Mouse (Mus musculus): ENCODE measurements around the gene B2m. TPM values are rescaled to one million over a fixed set of nuclear protein-coding genes. Genes with fewer than 3 reads are reported as not detected.

Gene B2m
- polyA plus RNA-seq, 1 experiment, result 215 TPM

DNA sequence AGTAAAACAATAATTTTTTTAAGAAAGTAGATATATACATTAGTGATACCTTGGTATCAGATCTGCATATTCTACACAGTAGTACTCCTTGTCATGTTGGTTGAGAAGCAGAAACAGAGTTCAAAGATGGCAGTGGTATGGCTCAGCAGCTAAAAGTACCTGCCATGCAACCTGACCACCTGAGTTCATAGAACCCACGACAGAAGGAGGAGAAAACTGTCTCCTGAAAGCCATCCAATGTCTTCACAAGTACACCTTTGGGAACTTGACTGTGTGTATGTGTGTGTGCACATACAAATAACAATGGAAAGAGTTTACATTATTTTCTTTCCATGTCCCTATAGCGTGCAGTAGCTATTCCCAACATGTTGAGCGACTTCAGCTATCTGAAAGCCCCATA lies 2.2 kb downstream of the B2m start:
- Histone ChIP-seq H3K27me3 (ENCODE audit: control insufficient read depth, insufficient read depth, insufficient read length) (no peaks in the 10 kb centered on the region), H3K4me3 (ENCODE audit: insufficient read depth, poor library complexity, severe bottlenecking) (no peak overlapping the region), H3K79me2 (ENCODE audit: control insufficient read depth, insufficient read depth) (peaks cover 50% of the 10 kb centered on the region), H3K79me3 (ENCODE audit: low read depth) (peaks cover 38% of the 10 kb centered on the region), H3ac (ENCODE audit: control insufficient read depth, insufficient read length, low read depth) (no peak overlapping the region), H3K36me3 (ENCODE audit: control insufficient read depth, insufficient read depth) (peaks cover 48% of the 10 kb centered on the region)
- TF ChIP-seq USF1 (IDR thresholded peaks at IDR 0.05; ENCODE audit: low read depth) (no peak), MAX (IDR thresholded peaks at IDR 0.05) (no peak), MYOD1 (IDR thresholded peaks at IDR 0.05; ENCODE audit: control insufficient read depth, insufficient read length, low read depth) (no peak), CEBPB (IDR thresholded peaks at IDR 0.05; ENCODE audit: low read depth) (no peak), MYOG (IDR thresholded peaks at IDR 0.05; ENCODE audit: control insufficient read depth, extremely low read depth, insufficient read length) (no peak), CTCF (IDR thresholded peaks at IDR 0.05; ENCODE audit: control insufficient read depth, insufficient read depth, insufficient read length) (no peak), FOSL1 (IDR thresholded peaks at IDR 0.05; ENCODE audit: insufficient read depth, low read length, poor library complexity, severe bottlenecking) (no peak)

GRCm38 (mm10) chr2:122151221-122151620 lies 3.7 kb downstream of the B2m start:
- TF ChIP-seq USF1 (IDR thresholded peaks at IDR 0.05; ENCODE audit: low read depth), result no peak
- TF ChIP-seq CTCF (IDR thresholded peaks at IDR 0.05; ENCODE audit: control insufficient read depth, insufficient read depth, insufficient read length), result no peak
- TF ChIP-seq CEBPB (IDR thresholded peaks at IDR 0.05; ENCODE audit: low read depth), result no peak
- TF ChIP-seq FOSL1 (IDR thresholded peaks at IDR 0.05; ENCODE audit: insufficient read depth, low read length, poor library complexity, severe bottlenecking), result no peak
- TF ChIP-seq MYOD1 (IDR thresholded peaks at IDR 0.05; ENCODE audit: control insufficient read depth, insufficient read length, low read depth), result no peak
- TF ChIP-seq MYOG (IDR thresholded peaks at IDR 0.05; ENCODE audit: control insufficient read depth, extremely low read depth, insufficient read length), result no peak
- TF ChIP-seq MAX (IDR thresholded peaks at IDR 0.05), result no peak
- no peaks in the 10 kb centered on the region for H3K27me3 ChIP-seq (ENCODE audit: control insufficient read depth, insufficient read depth, insufficient read length)
- H3K79me2 ChIP-seq (ENCODE audit: control insufficient read depth, insufficient read depth), result peaks cover 50% of the 10 kb centered on the region
- H3ac ChIP-seq (ENCODE audit: control insufficient read depth, insufficient read length, low read depth), result no peak overlapping the region
- no peak overlapping the region for H3K4me3 ChIP-seq (ENCODE audit: insufficient read depth, poor library complexity, severe bottlenecking)
- peaks cover 54% of the 10 kb centered on the region for H3K36me3 ChIP-seq (ENCODE audit: control insufficient read depth, insufficient read depth)
- H3K79me3 ChIP-seq (ENCODE audit: low read depth), result peaks cover 38% of the 10 kb centered on the region

- no peak for TF ChIP-seq MYOD1 (IDR thresholded peaks at IDR 0.05; ENCODE audit: control insufficient read depth, insufficient read length, low read depth)
- TF ChIP-seq FOSL1 (IDR thresholded peaks at IDR 0.05; ENCODE audit: insufficient read depth, low read length, poor library complexity, severe bottlenecking), result no peak
- Histone ChIP-seq H3K79me3 (ENCODE audit: low read depth) (peaks cover 38% of the 10 kb centered on the region), H3K4me3 (ENCODE audit: insufficient read depth, poor library complexity, severe bottlenecking) (no peak overlapping the region), H3K36me3 (ENCODE audit: control insufficient read depth, insufficient read depth) (peaks cover 54% of the 10 kb centered on the region), H3K27me3 (ENCODE audit: control insufficient read depth, insufficient read depth, insufficient read length) (no peaks in the 10 kb centered on the region), H3ac (ENCODE audit: control insufficient read depth, insufficient read length, low read depth) (no peak overlapping the region), H3K79me2 (ENCODE audit: control insufficient read depth, insufficient read depth) (peaks cover 47% of the 10 kb centered on the region)
Observed at GRCm38 (mm10) chr2:122152850-122153249, 5.4 kb downstream of the B2m start.

- Histone ChIP-seq H3K79me3 (ENCODE audit: low read depth) (peaks cover 30% of the 10 kb centered on the region), H3K27me3 (ENCODE audit: control insufficient read depth, insufficient read depth, insufficient read length) (no peaks in the 10 kb centered on the region), H3K4me3 (ENCODE audit: insufficient read depth, poor library complexity, severe bottlenecking) (no peak overlapping the region), H3K36me3 (ENCODE audit: control insufficient read depth, insufficient read depth) (peaks cover 54% of the 10 kb centered on the region), H3K79me2 (ENCODE audit: control insufficient read depth, insufficient read depth) (peaks cover 37% of the 10 kb centered on the region), H3ac (ENCODE audit: control insufficient read depth, insufficient read length, low read depth) (no peak overlapping the region)
- TF ChIP-seq CTCF (IDR thresholded peaks at IDR 0.05; ENCODE audit: control insufficient read depth, insufficient read depth, insufficient read length), result no peak
- no peak for TF ChIP-seq CEBPB (IDR thresholded peaks at IDR 0.05; ENCODE audit: low read depth)
- no peak for TF ChIP-seq USF1 (IDR thresholded peaks at IDR 0.05; ENCODE audit: low read depth)
- TF ChIP-seq FOSL1 (IDR thresholded peaks at IDR 0.05; ENCODE audit: insufficient read depth, low read length, poor library complexity, severe bottlenecking), result no peak
- TF ChIP-seq MYOD1 (IDR thresholded peaks at IDR 0.05; ENCODE audit: control insufficient read depth, insufficient read length, low read depth), result no peak
- TF ChIP-seq MYOG (IDR thresholded peaks at IDR 0.05; ENCODE audit: control insufficient read depth, extremely low read depth, insufficient read length), result no peak
- TF ChIP-seq MAX (IDR thresholded peaks at IDR 0.05), result no peak
Observed at GRCm38 (mm10) chr2:122153681-122154365, 6.3 kb downstream of the B2m start.

GRCm38 (mm10) chr2:122154479-122154878 lies 7.0 kb downstream of the B2m start:
- no peaks in the 10 kb centered on the region for H3K27me3 ChIP-seq (ENCODE audit: control insufficient read depth, insufficient read depth, insufficient read length)
- H3K4me3 ChIP-seq (ENCODE audit: insufficient read depth, poor library complexity, severe bottlenecking), result no peak overlapping the region
- peaks cover 31% of the 10 kb centered on the region for H3K79me2 ChIP-seq (ENCODE audit: control insufficient read depth, insufficient read depth)
- TF ChIP-seq CTCF (IDR thresholded peaks at IDR 0.05; ENCODE audit: control insufficient read depth, insufficient read depth, insufficient read length) (no peak), FOSL1 (IDR thresholded peaks at IDR 0.05; ENCODE audit: insufficient read depth, low read length, poor library complexity, severe bottlenecking) (no peak), MYOG (IDR thresholded peaks at IDR 0.05; ENCODE audit: control insufficient read depth, extremely low read depth, insufficient read length) (no peak), MAX (IDR thresholded peaks at IDR 0.05) (no peak), MYOD1 (IDR thresholded peaks at IDR 0.05; ENCODE audit: control insufficient read depth, insufficient read length, low read depth) (no peak), CEBPB (IDR thresholded peaks at IDR 0.05; ENCODE audit: low read depth) (no peak), USF1 (IDR thresholded peaks at IDR 0.05; ENCODE audit: low read depth) (no peak)
- no peak overlapping the region for H3ac ChIP-seq (ENCODE audit: control insufficient read depth, insufficient read length, low read depth)
- H3K36me3 ChIP-seq (ENCODE audit: control insufficient read depth, insufficient read depth), result peaks cover 54% of the 10 kb centered on the region
- H3K79me3 ChIP-seq (ENCODE audit: low read depth), result peaks cover 23% of the 10 kb centered on the region

DNA sequence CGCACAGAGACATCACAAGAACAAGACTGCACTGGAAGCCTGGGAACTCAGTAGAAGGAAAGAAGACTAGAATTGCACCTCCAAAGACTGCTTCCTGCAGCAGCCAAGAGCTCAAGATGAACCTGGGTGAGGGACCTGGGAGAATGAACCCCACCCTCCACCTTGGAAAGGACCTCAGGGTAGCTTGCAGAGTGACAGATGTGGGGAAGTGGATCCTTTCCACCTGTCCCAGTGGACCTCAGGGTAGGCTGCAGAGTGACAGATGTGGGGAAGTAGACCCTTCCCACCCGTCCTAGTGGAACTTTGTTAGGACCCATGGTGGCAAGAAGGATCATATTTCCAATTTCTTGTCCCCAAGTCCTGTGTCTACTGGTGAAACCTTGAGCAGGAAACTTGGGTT lies 7.8 kb downstream of the B2m start:
- H3K36me3 ChIP-seq (ENCODE audit: control insufficient read depth, insufficient read depth), result peaks cover 47% of the 10 kb centered on the region
- no peak overlapping the region for H3K4me3 ChIP-seq (ENCODE audit: insufficient read depth, poor library complexity, severe bottlenecking)
- peaks cover 22% of the 10 kb centered on the region for H3K79me2 ChIP-seq (ENCODE audit: control insufficient read depth, insufficient read depth)
- H3K79me3 ChIP-seq (ENCODE audit: low read depth), result peaks cover 15% of the 10 kb centered on the region
- no peaks in the 10 kb centered on the region for H3K27me3 ChIP-seq (ENCODE audit: control insufficient read depth, insufficient read depth, insufficient read length)
- no peak for TF ChIP-seq MYOG (IDR thresholded peaks at IDR 0.05; ENCODE audit: control insufficient read depth, extremely low read depth, insufficient read length)
- no peak for TF ChIP-seq CEBPB (IDR thresholded peaks at IDR 0.05; ENCODE audit: low read depth)
- no peak for TF ChIP-seq MYOD1 (IDR thresholded peaks at IDR 0.05; ENCODE audit: control insufficient read depth, insufficient read length, low read depth)
- no peak for TF ChIP-seq FOSL1 (IDR thresholded peaks at IDR 0.05; ENCODE audit: insufficient read depth, low read length, poor library complexity, severe bottlenecking)
- no peak for TF ChIP-seq MAX (IDR thresholded peaks at IDR 0.05)
- no peak for TF ChIP-seq CTCF (IDR thresholded peaks at IDR 0.05; ENCODE audit: control insufficient read depth, insufficient read depth, insufficient read length)
- no peak for TF ChIP-seq USF1 (IDR thresholded peaks at IDR 0.05; ENCODE audit: low read depth)
- no peak overlapping the region for H3ac ChIP-seq (ENCODE audit: control insufficient read depth, insufficient read length, low read depth)
